Mouse (Mus musculus) layer of hippocampus, adult 11-12 months (tissue): ENCODE measurements around the gene Timp3.

ENCODE experiments used
- DNase-seq: peaks from one replicate; pipeline ENCODE4 v3.0.0; 2022; ENCODE audit warnings: low spot score

Gene Timp3

GRCm38 (mm10) chr10:86297307-86297706 lies 2.9 kb upstream of the Timp3 start:
- no peak for DNase-seq

- no peak for DNase-seq
Measured at GRCm38 (mm10) chr10:86298326-86298725, 1.8 kb upstream of the Timp3 start.

GRCm38 (mm10) chr10:86299795-86300194 lies 377 bp upstream of the Timp3 start:
- DNase-seq, result no peak

- DNase-seq, result no peak
Measured at GRCm38 (mm10) chr10:86301117-86301490, 932 bp downstream of the Timp3 start.

- no peak for DNase-seq
Measured at GRCm38 (mm10) chr10:86301593-86302317, 1.6 kb downstream of the Timp3 start.

- DNase-seq, result no peak
Measured at GRCm38 (mm10) chr10:86302318-86302648, 2.1 kb downstream of the Timp3 start.

GRCm38 (mm10) chr10:86302761-86303494 lies 2.8 kb downstream of the Timp3 start:
- peak; percentile 74 for DNase-seq

GRCm38 (mm10) chr10:86303495-86303876 lies 3.3 kb downstream of the Timp3 start:
- no peak for DNase-seq

- DNase-seq, result no peak
Measured at GRCm38 (mm10) chr10:86304583-86304982, 4.4 kb downstream of the Timp3 start.

- DNase-seq, result no peak
Measured at GRCm38 (mm10) chr10:86307235-86307634, 7.1 kb downstream of the Timp3 start.

GRCm38 (mm10) chr10:86310527-86310926 lies 10.4 kb downstream of the Timp3 start:
- no peak for DNase-seq

- DNase-seq, result no peak
Measured at GRCm38 (mm10) chr10:86312976-86313375, 12.8 kb downstream of the Timp3 start.

GRCm38 (mm10) chr10:86313448-86313847 lies 13.3 kb downstream of the Timp3 start:
- DNase-seq, result no peak

GRCm38 (mm10) chr10:86315513-86315912 lies 15.3 kb downstream of the Timp3 start:
- DNase-seq, result no peak

- DNase-seq, result no peak
Measured at GRCm38 (mm10) chr10:86317633-86318032, 17.5 kb downstream of the Timp3 start.

GRCm38 (mm10) chr10:86318552-86319140 lies 18.5 kb downstream of the Timp3 start:
- no peak for DNase-seq

GRCm38 (mm10) chr10:86319526-86319925 lies 19.4 kb downstream of the Timp3 start:
- no peak for DNase-seq

GRCm38 (mm10) chr10:86320204-86320603 lies 20.0 kb downstream of the Timp3 start:
- DNase-seq, result no peak

- DNase-seq, result no peak
Measured at GRCm38 (mm10) chr10:86321194-86321593, 21.0 kb downstream of the Timp3 start.

- DNase-seq, result no peak
Measured at GRCm38 (mm10) chr10:86322006-86322405, 21.8 kb downstream of the Timp3 start.

GRCm38 (mm10) chr10:86323275-86323994 lies 23.3 kb downstream of the Timp3 start:
- no peak for DNase-seq

- DNase-seq, result no peak
Measured at GRCm38 (mm10) chr10:86325272-86325671, 25.1 kb downstream of the Timp3 start.

GRCm38 (mm10) chr10:86328143-86328542 lies 28.0 kb downstream of the Timp3 start:
- DNase-seq, result no peak
